Mouse (Mus musculus) ovary, adult 18-20 months (tissue): ENCODE results near the gene Tcam1.

Experiments used
- DNase-seq: peaks from one replicate; pipeline ENCODE4 v3.0.0; 2022; ENCODE audit warnings: low spot score, mixed read lengths

The Tcam1 gene

GRCm38 (mm10) chr11:106318406-106319366 is 42.2 kb downstream of the Tcam1 start:
- DNase-seq: no peak

- DNase-seq: no peak
Observed at GRCm38 (mm10) chr11:106324858-106325257, 48.4 kb downstream of the Tcam1 start.

GRCm38 (mm10) chr11:106325566-106326206 is 49.2 kb downstream of the Tcam1 start:
- DNase-seq: no peak

GRCm38 (mm10) chr11:106326475-106326874 is 50.0 kb downstream of the Tcam1 start:
- DNase-seq: no peak

- DNase-seq: no peak
Observed at GRCm38 (mm10) chr11:106328521-106328920, 52.0 kb downstream of the Tcam1 start.

GRCm38 (mm10) chr11:106329128-106329527 is 52.7 kb downstream of the Tcam1 start:
- DNase-seq: no peak

GRCm38 (mm10) chr11:106329682-106330081 is 53.2 kb downstream of the Tcam1 start:
- no peak for DNase-seq

- no peak for DNase-seq
Observed at GRCm38 (mm10) chr11:106332458-106332857, 56.0 kb downstream of the Tcam1 start.

- DNase-seq: no peak
Observed at GRCm38 (mm10) chr11:106334066-106334465, 57.6 kb downstream of the Tcam1 start.

- no peak for DNase-seq
Observed at GRCm38 (mm10) chr11:106338029-106338428, 61.6 kb downstream of the Tcam1 start.
